Mouse (Mus musculus) olfactory bulb, adult 2 months (tissue): ENCODE results near the gene Aloxe3.

Experiments
- CTCF ChIP-seq: fragments of 200-500 bp; IDR thresholded peaks from 2 replicates; pipeline ENCODE4 v1.5.1; 2012; ENCODE audit warnings: low read depth, mild to moderate bottlenecking, low read length, moderate library complexity; ENCODE audit not compliant: insufficient read depth
- POLR2A ChIP-seq: fragments of 200-500 bp; IDR thresholded peaks from 2 replicates; pipeline ENCODE4 v1.6.1; 2012; ENCODE audit warnings: mild to moderate bottlenecking, low read depth, low read length, moderate library complexity; ENCODE audit not compliant: insufficient read depth

GRCm38 (mm10) chr11:69078041-69078440 is 47.7 kb upstream of the Aloxe3 start:
- TF ChIP-seq CTCF (no peak), POLR2A (no peak)
